26 mouse cellular contexts compared by ENCODE assay signal in the genomic region with DNA sequence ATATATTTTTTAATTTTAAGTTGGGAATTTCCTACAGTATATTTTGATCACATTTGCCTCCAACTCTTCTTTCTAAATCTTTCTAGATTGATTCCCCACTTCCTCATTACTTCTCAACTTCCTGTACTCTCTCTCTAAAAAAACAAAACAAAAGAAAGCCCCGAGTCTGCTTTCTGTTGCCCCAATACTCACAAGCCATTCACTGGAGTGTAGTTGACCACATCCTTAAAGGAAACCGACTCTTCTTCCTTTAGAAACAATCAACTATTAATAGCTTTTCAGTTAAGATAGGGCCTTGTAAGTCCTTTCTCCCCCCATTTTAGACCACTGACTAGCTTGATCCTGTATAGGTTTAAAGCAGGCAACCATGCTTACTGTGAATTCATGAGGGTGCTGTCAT. TPM values are rescaled to one million over a fixed set of nuclear protein-coding genes. Genes with fewer than 3 reads are reported as not detected.
DNase-seq lines count a peak whose midpoint lies in the region; ATAC-seq lines count a peak whose summit lies in the region.
"Had no signal": no experiment of that assay in that cellular context is flagged by ENCODE, and none has a peak within 500 bp of the region (broad histone marks: within the 10 kb centered on the region; RNA-seq: fewer than 3 reads in every experiment).

No protein-coding gene starts in this region.

- H3K4me2 ChIP-seq in forebrain, embryonic 15.5 days (replicated peaks), result no peak overlapping the region
- H3K4me2 ChIP-seq: hindbrain, embryonic 12.5 days; limb, embryonic 12.5 days; liver, embryonic 15.5 days; stomach, embryonic 15.5 days had no signal

- WGBS in forebrain, embryonic 15.5 days, result 79% methylated on average over 2 of the region's 2 CpGs

- no peaks in the 10 kb centered on the region for H3K36me3 ChIP-seq in forebrain, embryonic 15.5 days
- H3K36me3 ChIP-seq: heart, embryonic 10.5 days; hindbrain, embryonic 12.5 days; limb, embryonic 12.5 days; liver, embryonic 15.5 days; midbrain, embryonic 10.5 days; stomach, embryonic 15.5 days had no signal

- H3K9me3 ChIP-seq in forebrain, embryonic 15.5 days, result no peaks in the 10 kb centered on the region
- H3K9me3 ChIP-seq: heart, embryonic 10.5 days; hindbrain, embryonic 12.5 days; limb, embryonic 12.5 days; liver, embryonic 15.5 days; midbrain, embryonic 10.5 days; stomach, embryonic 15.5 days had no signal

- no peaks in the 10 kb centered on the region for H3K4me1 ChIP-seq in forebrain, embryonic 15.5 days
- H3K4me1 ChIP-seq: heart, embryonic 10.5 days; hindbrain, embryonic 12.5 days; limb, embryonic 12.5 days; liver, embryonic 15.5 days; midbrain, embryonic 10.5 days; stomach, embryonic 15.5 days had no signal

- DNase-seq in 416B (ENCODE audit: low read depth), result peak; percentile 93
- peak; percentile 5 for DNase-seq in CD4-positive helper T cell, adult 2 months (ENCODE audit: low read depth, low spot score)
- DNase-seq in ovary, postnatal 10 days (ENCODE audit: low spot score), result no peak
- no peak for DNase-seq in thymus, postnatal 25 days
- DNase-seq: cerebellum, adult 8-10 months; kidney, postnatal 36 days; layer of hippocampus, adult 9-11 months; right cerebral cortex, adult 18-20 months; thymus, adult 18-20 months had no signal

- no peak overlapping the region for H3K9ac ChIP-seq in forebrain, embryonic 15.5 days (replicated peaks)
- H3K9ac ChIP-seq: hindbrain, embryonic 12.5 days; limb, embryonic 12.5 days; liver, embryonic 15.5 days; stomach, embryonic 15.5 days had no signal

- no peak overlapping the region for H3K4me3 ChIP-seq in forebrain, embryonic 15.5 days
- H3K4me3 ChIP-seq: heart, embryonic 10.5 days; hindbrain, embryonic 12.5 days; limb, embryonic 12.5 days; liver, embryonic 15.5 days; midbrain, embryonic 10.5 days; stomach, embryonic 15.5 days had no signal

- no peaks in the 10 kb centered on the region for H3K27me3 ChIP-seq in forebrain, embryonic 15.5 days
- H3K27me3 ChIP-seq: hindbrain, embryonic 12.5 days; limb, embryonic 12.5 days; liver, embryonic 15.5 days; stomach, embryonic 15.5 days had no signal

- peak; percentile 99 for ATAC-seq in common myeloid progenitor, adult 5-6 weeks (replicated peaks; ENCODE audit: low read depth, poor library complexity, severe bottlenecking)
- peak; percentile 96 for ATAC-seq in megakaryocyte progenitor cell, adult 5-6 weeks (replicated peaks; ENCODE audit: poor library complexity)
- ATAC-seq in forebrain, embryonic 15.5 days (replicated peaks), result no peak
- ATAC-seq: forebrain, embryonic 14.5 days; lung, postnatal 0 days had no signal

- no peak overlapping the region for H3K27ac ChIP-seq in forebrain, embryonic 15.5 days (replicated peaks)
- H3K27ac ChIP-seq: heart, embryonic 10.5 days; hindbrain, embryonic 12.5 days; limb, embryonic 12.5 days; liver, embryonic 15.5 days; midbrain, embryonic 10.5 days; stomach, embryonic 15.5 days had no signal

RNA-seq across cellular contexts. Expression of a gene that starts 39.7 kb away (rescaled TPM):
- total RNA-seq in common myeloid progenitor, adult 5-6 weeks (2017), result not detected in 2 replicates
- not detected in 2 replicates for total RNA-seq in megakaryocyte progenitor cell, adult 5-6 weeks (2015)
- total RNA-seq in megakaryocyte progenitor cell, adult 5-6 weeks (2017), result not detected in 2 replicates
- not detected in 2 replicates for polyA plus RNA-seq in forebrain, embryonic 15.5 days (2015; fragmentation: Nextera tagmentation; extraction: Ambion mirVana)
- total RNA-seq: adrenal gland, adult 18-20 months; gastrocnemius, postnatal 4 days; midbrain, postnatal 0 days had no signal
- polyA plus RNA-seq: embryonic facial prominence, embryonic 11.5 days; heart, postnatal 0 days; hindbrain, embryonic 12.5 days; intestine, embryonic 14.5 days; liver, embryonic 15.5 days; lung, postnatal 0 days; stomach, embryonic 15.5 days had no signal

Comparison
In these comparisons a context has a peak if more than half of its experiments do, and no peak if none do; other contexts are left out.
1. DNase-seq: peak in 416B (single experiment) and CD4-positive helper T cell, adult 2 months (single experiment); none in ovary, postnatal 10 days (single experiment) and thymus, postnatal 25 days (single experiment).